Mouse (Mus musculus) heart, embryonic 11.5 days (tissue): ENCODE data around the gene Pou2f2. TPM values are rescaled to one million over a fixed set of nuclear protein-coding genes. Genes with fewer than 3 reads are reported as not detected.

ENCODE experiments used
- ATAC-seq: fragments of 200-750 bp; cut with Nextera tagmentation; replicated peaks from 2 replicates; pipeline ENCODE4 v1.8.0; 2017; ENCODE audit warnings: moderate library complexity; ENCODE audit not compliant: insufficient number of reproducible peaks, low FRiP score, low TSS enrichment
- H3K27ac ChIP-seq: fragments of 300-500 bp; sonication (generic); 2 replicates; pipeline ENCODE4 v1.5.1; 2014; ENCODE audit warnings: mild to moderate bottlenecking, low read depth, low read length
- H3K27me3 ChIP-seq: fragments of 300-500 bp; sonication (generic); 2 replicates; pipeline ENCODE4 v1.6.1; 2014; ENCODE audit warnings: mild to moderate bottlenecking, low read length, mixed read lengths; ENCODE audit not compliant: control insufficient read depth, insufficient read depth
- H3K36me3 ChIP-seq: fragments of 300-500 bp; sonication (generic); 2 replicates; pipeline ENCODE4 v1.6.1; 2014; ENCODE audit warnings: mild to moderate bottlenecking, low read length, moderate library complexity, mixed read lengths; ENCODE audit not compliant: control insufficient read depth, insufficient read depth
- H3K4me1 ChIP-seq: fragments of 300-500 bp; sonication (generic); 2 replicates; pipeline ENCODE4 v1.6.1; 2014; ENCODE audit warnings: low read length; ENCODE audit not compliant: control insufficient read depth, insufficient read depth
- H3K4me2 ChIP-seq: fragments of 300-500 bp; sonication (generic); 2 replicates; pipeline ENCODE4 v1.6.1; 2014; ENCODE audit warnings: mild to moderate bottlenecking, moderate library complexity
- H3K4me3 ChIP-seq: fragments of 300-500 bp; sonication (generic); 2 replicates; pipeline ENCODE4 v1.5.1; 2014; ENCODE audit warnings: low read depth, low read length
- H3K9ac ChIP-seq: fragments of 300-500 bp; sonication (generic); 2 replicates; pipeline ENCODE4 v1.6.1; 2014; ENCODE audit warnings: mild to moderate bottlenecking, low read depth, low read length, moderate library complexity
- H3K9me3 ChIP-seq: fragments of 300-500 bp; sonication (generic); replicated peaks from 2 replicates; pipeline ENCODE4 v1.6.1; 2016; ENCODE audit warnings: low read length; ENCODE audit not compliant: control insufficient read depth
- WGBS: fragments of 180-500 bp; shearing (Covaris S2); extraction: QIAGEN DNeasy Blood & Tissue Kit; methylation state at CpG from one replicate; pipeline ENCODE4 v1.1.7; 2014; ENCODE audit not compliant: insufficient replicate concordance; 5-methylcytosine and 5-hydroxymethylcytosine counted together
- polyA plus RNA-seq: library from polyadenylated mRNA; unstranded; fragments of >200 nt; fragmentation: Nextera tagmentation; extraction: Ambion mirVana; gene quantifications from 2 replicates; pipeline ENCODE4 v1.2.1, GENCODE M21; 2014

Gene Pou2f2
- polyA plus RNA-seq, 1 experiment from 2014 or later: 0.83 TPM

DNA sequence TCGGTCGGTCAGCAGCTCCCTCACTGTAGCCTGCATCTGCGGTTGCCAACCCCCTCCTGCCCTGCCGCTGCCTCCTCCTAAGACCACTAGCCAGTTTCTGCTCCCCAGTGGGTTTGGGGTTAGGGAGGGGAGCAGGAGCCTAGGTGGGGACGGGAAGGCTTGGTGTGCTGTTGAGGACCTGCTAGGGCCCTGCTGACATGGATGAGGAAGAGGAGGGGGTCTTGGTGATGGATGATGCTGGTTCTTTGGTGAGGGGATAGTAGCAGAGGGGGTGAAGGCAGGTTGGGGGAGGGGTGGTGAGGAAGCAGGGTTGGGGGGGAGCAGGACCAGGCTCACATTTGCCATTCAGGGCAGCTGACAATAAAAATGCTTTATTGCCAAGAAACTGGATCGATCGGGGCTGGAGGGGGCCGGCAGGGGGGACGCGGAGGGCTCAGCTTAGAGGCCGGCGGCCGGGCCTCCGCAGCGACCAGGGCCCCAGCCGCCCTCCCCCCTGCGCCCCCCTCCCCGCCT, 29.3 kb downstream of the Pou2f2 start:
- Histone ChIP-seq H3K27ac (no peak overlapping the region), H3K4me1 (peaks cover 12% of the 10 kb centered on the region), H3K36me3 (no peaks in the 10 kb centered on the region), H3K27me3 (peaks cover 71% of the 10 kb centered on the region), H3K4me2 (no peak overlapping the region), H3K4me3 (no peak overlapping the region), H3K9me3 (no peaks in the 10 kb centered on the region), H3K9ac (no peak overlapping the region)
- ATAC-seq: no peak
- 3% methylated on average over 15 of the region's 18 CpGs for WGBS

DNA sequence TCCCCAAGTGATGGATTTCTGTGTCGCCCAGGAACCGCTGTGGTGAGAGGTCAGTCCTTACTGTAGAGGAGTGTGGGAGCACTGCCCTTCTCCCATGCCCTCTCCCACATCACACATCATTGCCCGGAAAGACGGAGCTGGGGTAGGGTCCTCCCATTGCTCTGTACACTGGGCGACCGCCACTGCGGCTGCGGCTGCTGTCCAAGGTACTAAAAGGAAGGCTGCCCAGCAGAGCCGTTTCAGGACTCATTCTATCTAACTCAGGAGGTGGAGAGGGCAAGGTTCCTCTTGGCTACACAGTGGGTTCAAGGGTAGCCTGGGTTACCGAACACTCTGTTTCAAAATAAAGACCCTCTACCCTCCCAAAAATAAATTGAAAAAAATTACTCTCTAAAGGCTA, 33.6 kb downstream of the Pou2f2 start:
- WGBS: 11% methylated on average over 10 of the region's 10 CpGs
- H3K36me3 ChIP-seq: no peaks in the 10 kb centered on the region
- ATAC-seq: no peak
- no peak overlapping the region for H3K27ac ChIP-seq
- H3K9me3 ChIP-seq: no peaks in the 10 kb centered on the region
- H3K4me1 ChIP-seq: 0 out of 2 replicates have a peak, but pooled peaks cover under 1% of the 10 kb centered on the region
- H3K27me3 ChIP-seq: peaks cover 38% of the 10 kb centered on the region
- no peak overlapping the region for H3K4me3 ChIP-seq
- H3K9ac ChIP-seq: no peak overlapping the region
- H3K4me2 ChIP-seq: no peak overlapping the region

DNA sequence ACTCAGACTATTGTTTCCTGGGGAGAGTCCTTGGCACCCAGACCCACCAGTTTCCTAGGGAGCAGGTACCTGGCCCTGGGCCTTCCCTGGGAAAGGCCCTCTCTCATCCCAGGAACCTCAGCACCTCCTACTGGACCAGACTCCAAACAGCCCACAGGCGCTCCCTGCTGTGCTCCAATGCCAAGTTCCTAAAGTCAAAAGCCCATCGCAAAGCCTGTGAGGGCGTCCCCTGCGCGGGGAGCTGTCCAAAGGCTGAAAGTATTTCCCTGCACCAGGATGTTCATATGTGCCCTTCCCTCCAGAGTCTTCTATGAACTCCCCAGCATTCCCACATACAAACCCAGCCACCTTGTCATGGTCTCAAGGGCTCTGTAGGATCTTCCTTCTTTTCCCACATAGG, 37.8 kb downstream of the Pou2f2 start:
- Histone ChIP-seq H3K9me3 (no peaks in the 10 kb centered on the region), H3K4me3 (no peak overlapping the region), H3K36me3 (no peaks in the 10 kb centered on the region), H3K4me1 (no peaks in the 10 kb centered on the region), H3K27ac (no peak overlapping the region), H3K4me2 (no peak overlapping the region), H3K27me3 (peaks cover 20% of the 10 kb centered on the region), H3K9ac (no peak overlapping the region)
- WGBS: 2% methylated on average over 5 of the region's 5 CpGs
- no peak for ATAC-seq

DNA sequence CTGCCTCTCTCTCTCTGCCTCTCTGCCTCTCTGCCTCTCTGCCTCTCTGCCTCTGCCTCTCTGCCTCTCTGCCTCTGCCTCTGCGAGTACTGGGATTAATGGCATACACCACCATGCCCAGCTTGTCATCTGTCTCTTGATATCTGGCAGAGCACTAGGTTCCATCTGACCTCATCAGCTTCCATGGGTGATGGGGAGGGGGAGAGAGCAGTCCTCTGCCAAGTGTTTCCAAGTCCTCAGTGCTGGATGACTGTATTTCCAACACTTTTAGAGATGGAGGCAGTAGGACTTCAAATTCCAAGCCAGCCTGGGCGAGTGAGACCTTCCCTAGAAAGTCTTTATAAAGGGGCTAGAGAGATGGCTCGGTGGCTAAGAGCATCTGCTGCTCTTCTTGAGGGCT, 42.0 kb downstream of the Pou2f2 start:
- H3K4me2 ChIP-seq: no peak overlapping the region
- H3K27me3 ChIP-seq: peaks cover 52% of the 10 kb centered on the region
- H3K36me3 ChIP-seq: no peaks in the 10 kb centered on the region
- ATAC-seq: no peak
- H3K9ac ChIP-seq: no peak overlapping the region
- WGBS: 41% methylated on average over 3 of the region's 3 CpGs
- no peak overlapping the region for H3K27ac ChIP-seq
- H3K4me3 ChIP-seq: no peak overlapping the region
- peaks cover 3% of the 10 kb centered on the region; the same call in 1 of the 2 replicates for H3K9me3 ChIP-seq
- H3K4me1 ChIP-seq: peaks cover under 1% of the 10 kb centered on the region; the same call in 1 of the 2 replicates

DNA sequence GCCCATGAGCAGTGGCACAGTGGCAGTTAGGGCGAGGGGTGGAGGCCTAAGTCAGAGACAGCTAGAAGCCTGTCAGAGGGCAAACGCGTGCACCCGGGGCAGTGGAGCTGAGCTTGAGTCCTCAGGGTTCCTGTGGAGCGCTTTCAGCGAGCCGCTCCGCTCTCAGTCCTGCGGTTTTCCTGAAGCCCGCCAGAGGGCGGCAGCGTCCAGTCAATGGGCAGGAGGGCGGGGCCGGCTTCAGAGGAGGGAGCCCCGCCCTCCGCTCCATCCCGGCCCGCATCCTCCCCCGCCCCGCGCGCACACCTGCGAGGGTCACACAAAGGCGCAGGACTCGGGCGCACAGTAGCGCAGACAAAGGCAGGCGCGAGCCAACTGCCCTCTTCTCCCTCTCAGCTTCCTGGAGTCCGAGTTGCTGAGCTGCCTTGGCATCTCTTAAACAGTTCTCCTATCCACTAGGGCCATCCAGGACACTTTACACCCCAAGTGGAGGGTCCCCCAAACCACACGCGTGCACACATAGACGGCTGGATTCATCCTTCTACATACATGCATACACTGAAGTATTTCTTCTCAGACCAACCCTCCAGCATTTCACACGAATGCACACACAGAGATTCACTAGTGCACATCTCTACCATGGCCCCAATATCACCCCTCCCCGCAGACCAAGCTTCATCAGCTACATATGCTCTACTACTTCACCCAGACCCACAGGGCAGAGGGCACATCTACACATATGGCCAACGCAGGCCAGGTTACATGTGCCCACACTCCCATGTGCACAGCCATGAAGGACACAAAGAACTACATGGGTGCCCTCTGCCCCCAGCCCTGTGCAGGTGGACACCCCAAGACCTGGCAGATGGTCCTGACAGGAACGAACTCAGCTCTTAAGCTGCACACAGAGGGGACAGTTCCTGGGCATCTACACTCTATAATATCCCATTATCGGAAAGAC, 46.2 kb downstream of the Pou2f2 start:
- Histone ChIP-seq H3K9ac (no peak overlapping the region), H3K27me3 (peaks cover 75% of the 10 kb centered on the region), H3K36me3 (no peaks in the 10 kb centered on the region), H3K4me3 (no peak overlapping the region), H3K27ac (no peak overlapping the region), H3K4me2 (peak overlapping the region; percentile 37; the same call in 1 of the 2 replicates), H3K4me1 (peaks cover 4% of the 10 kb centered on the region; the same call in 1 of the 2 replicates), H3K9me3 (peaks cover 3% of the 10 kb centered on the region; the same call in 1 of the 2 replicates)
- peak; percentile 61 for ATAC-seq
- WGBS: 8% methylated on average over 38 of the region's 38 CpGs

DNA sequence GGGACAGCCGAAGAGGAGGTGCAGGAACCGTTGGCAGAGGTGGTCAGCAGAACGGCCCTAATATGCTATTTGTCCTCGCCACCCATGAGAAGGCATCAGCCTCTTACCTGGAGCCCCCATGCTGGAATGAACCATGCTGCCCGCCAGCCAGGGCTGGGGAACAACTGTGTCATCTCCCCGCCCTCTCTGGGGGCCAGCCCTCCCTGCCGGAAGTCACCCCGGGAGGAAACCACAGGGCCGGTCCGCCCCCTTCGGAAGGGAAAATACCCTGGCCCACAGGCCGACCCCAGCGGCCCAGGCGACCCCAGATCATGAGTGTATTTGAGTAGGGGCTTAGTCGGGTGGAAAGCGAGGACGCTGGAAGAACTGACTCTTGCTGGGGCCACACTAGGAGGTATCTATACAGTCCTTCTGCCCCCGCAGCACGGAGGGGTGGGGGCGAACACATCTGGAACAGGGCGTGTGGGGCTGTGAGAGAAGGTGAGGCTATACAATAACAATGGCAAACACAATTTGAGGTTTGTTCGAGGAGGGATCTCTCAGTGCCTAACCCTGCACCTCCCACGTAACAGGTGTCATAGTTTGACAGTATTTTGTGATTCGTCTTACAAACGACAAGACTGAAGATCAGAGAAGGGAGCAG, 47.1 kb downstream of the Pou2f2 start:
- peak overlapping the region; percentile 47 for H3K4me2 ChIP-seq
- WGBS: 8% methylated on average over 25 of the region's 25 CpGs
- peaks cover 4% of the 10 kb centered on the region; the same call in 1 of the 2 replicates for H3K4me1 ChIP-seq
- H3K36me3 ChIP-seq: no peaks in the 10 kb centered on the region
- H3K27me3 ChIP-seq: peaks cover 66% of the 10 kb centered on the region
- no peak for ATAC-seq
- H3K4me3 ChIP-seq: peak overlapping the region; percentile 25; the same call in 1 of the 2 replicates
- no peak overlapping the region for H3K9ac ChIP-seq
- H3K9me3 ChIP-seq: peaks cover 3% of the 10 kb centered on the region; the same call in 1 of the 2 replicates
- H3K27ac ChIP-seq: no peak overlapping the region

DNA sequence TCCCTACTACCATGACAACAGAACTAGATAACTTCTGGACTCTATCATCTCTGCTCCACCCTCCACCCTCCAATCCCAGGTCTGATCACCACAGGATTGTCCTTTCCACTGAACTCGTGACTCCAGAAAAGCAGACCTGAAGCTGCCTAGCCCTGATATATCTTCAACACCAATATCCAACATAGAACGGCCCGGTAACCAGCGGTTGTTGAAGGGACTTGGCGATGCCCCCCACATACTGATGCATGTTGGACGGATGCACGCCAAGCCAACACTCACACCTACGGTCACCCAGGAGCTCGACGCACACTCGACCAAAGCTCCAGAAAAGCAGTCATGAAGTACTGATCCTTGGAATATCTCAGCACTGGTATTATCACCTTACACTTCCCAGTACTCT, 48.3 kb downstream of the Pou2f2 start:
- Histone ChIP-seq H3K36me3 (no peaks in the 10 kb centered on the region), H3K4me3 (no peak overlapping the region), H3K9ac (no peak overlapping the region), H3K4me2 (no peak overlapping the region), H3K4me1 (peaks cover 4% of the 10 kb centered on the region; the same call in 1 of the 2 replicates), H3K27me3 (peaks cover 64% of the 10 kb centered on the region), H3K9me3 (peaks cover 3% of the 10 kb centered on the region; the same call in 1 of the 2 replicates), H3K27ac (no peak overlapping the region)
- WGBS: 80% methylated on average over 11 of the region's 11 CpGs
- ATAC-seq: no peak

DNA sequence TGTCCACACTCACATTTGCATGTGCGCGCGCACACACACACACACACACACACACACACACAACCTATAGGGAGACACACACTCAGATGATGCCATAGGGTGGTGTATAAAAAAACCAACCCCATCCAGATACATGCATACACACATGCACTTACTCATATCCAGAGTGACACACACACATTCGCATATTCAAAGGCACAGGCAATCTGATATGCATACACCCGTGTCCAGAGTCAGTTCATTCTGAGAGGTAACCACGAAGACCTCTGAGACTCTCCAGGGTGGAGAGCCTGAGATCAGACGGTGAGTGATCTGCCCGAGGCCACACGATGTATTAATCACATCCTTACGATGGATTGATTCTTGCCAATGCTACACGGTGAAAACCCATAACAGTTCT, 49.0 kb downstream of the Pou2f2 start:
- Histone ChIP-seq H3K4me3 (no peak overlapping the region), H3K27ac (no peak overlapping the region), H3K9me3 (peaks cover under 1% of the 10 kb centered on the region; the same call in 1 of the 2 replicates), H3K36me3 (no peaks in the 10 kb centered on the region), H3K27me3 (peaks cover 57% of the 10 kb centered on the region), H3K9ac (no peak overlapping the region), H3K4me1 (peaks cover 4% of the 10 kb centered on the region; the same call in 1 of the 2 replicates), H3K4me2 (no peak overlapping the region)
- WGBS: 83% methylated on average over 11 of the region's 11 CpGs
- no peak for ATAC-seq
